Mouse (Mus musculus): ENCODE measurements around the gene Igfbp2.

DNA sequence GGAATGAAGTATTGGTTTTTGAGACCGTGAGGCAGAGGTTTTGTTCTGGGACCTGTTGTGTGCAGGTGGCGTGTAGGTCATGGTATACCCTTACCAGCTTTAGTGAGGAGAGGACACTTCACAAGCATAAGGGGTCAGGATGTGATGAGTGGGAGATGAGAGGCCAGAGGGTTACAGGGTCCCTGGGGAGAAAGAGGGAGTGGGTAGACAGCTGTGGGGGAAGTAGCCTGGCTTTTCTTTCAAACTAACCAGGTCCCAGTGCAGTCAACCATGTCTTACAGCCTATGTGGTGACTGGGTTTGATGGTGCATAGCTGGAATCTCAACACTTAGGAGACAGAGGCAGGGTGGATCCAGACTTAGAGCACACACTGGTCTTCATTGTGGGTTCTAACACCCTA is 6.2 kb downstream of the Igfbp2 start:
- TF ChIP-seq CTCF (IDR thresholded peaks at IDR 0.05; ENCODE audit: low read depth), result no peak
- TF ChIP-seq EP300 (IDR thresholded peaks at IDR 0.05; ENCODE audit: low read depth), result no peak
